Comparison of ENCODE assay signal across 8 mouse cellular contexts in genomic region chr4:114908829-114909601, GRCm38 (mm10). TPM values are rescaled to one million over a fixed set of nuclear protein-coding genes. Genes with fewer than 3 reads are reported as not detected.
DNase-seq lines count a peak whose midpoint lies in the region; ATAC-seq and TF ChIP-seq lines count a peak whose summit lies in the region.

Gene Foxd2, minus strand, starts transcription at chr4:114908873.

- H3K9me3 ChIP-seq in intestine, embryonic 14.5 days (ENCODE audit: control insufficient read depth, low read length): no peaks in the 10 kb centered on the region
- H3K9me3 ChIP-seq in midbrain, postnatal 0 days (ENCODE audit: low read length): no peaks in the 10 kb centered on the region

- H3K36me3 ChIP-seq in intestine, embryonic 14.5 days (ENCODE audit: control insufficient read depth, insufficient read depth, low read length): no peaks in the 10 kb centered on the region
- H3K36me3 ChIP-seq in midbrain, postnatal 0 days (ENCODE audit: insufficient read depth, low read length): no peaks in the 10 kb centered on the region

- H3K4me1 ChIP-seq in cortical plate, adult 2 months (ENCODE audit: control insufficient read depth, insufficient read depth, low read length): no peaks in the 10 kb centered on the region
- H3K4me1 ChIP-seq in intestine, embryonic 14.5 days (replicated peaks; ENCODE audit: control insufficient read depth, insufficient read depth, low read length): 0 out of 2 replicates have a peak, but pooled peaks cover 4% of the 10 kb centered on the region
- no peaks in the 10 kb centered on the region for H3K4me1 ChIP-seq in midbrain, postnatal 0 days (ENCODE audit: insufficient read depth, low read length)

- H3K4me2 ChIP-seq in intestine, embryonic 14.5 days (ENCODE audit: low read length): peak within 1 kb of the TSS; percentile 69
- H3K4me2 ChIP-seq in midbrain, postnatal 0 days (ENCODE audit: low read depth, low read length, poor library complexity, severe bottlenecking): peak within 1 kb of the TSS; percentile 54

- peak within 1 kb of the TSS; percentile 32 for H3K4me3 ChIP-seq in left cerebral cortex, adult 2 months
- peak within 1 kb of the TSS; percentile 32 for H3K4me3 ChIP-seq in cortical plate, adult 2 months (ENCODE audit: insufficient read depth, low read length)
- H3K4me3 ChIP-seq in intestine, embryonic 14.5 days (ENCODE audit: low read depth, low read length): peak within 1 kb of the TSS; percentile 40
- H3K4me3 ChIP-seq in midbrain, postnatal 0 days (ENCODE audit: low read depth, low read length): peak within 1 kb of the TSS; percentile 35

- H3K27ac ChIP-seq in left cerebral cortex, adult 2 months: no peak within 1 kb of the TSS
- no peak within 1 kb of the TSS for H3K27ac ChIP-seq in cortical plate, adult 2 months (ENCODE audit: insufficient read depth, low read length)
- H3K27ac ChIP-seq in intestine, embryonic 14.5 days (ENCODE audit: low read depth): no peak within 1 kb of the TSS
- H3K27ac ChIP-seq in midbrain, postnatal 0 days (ENCODE audit: low read depth, low read length): no peak within 1 kb of the TSS

- peak; percentile 60 to 64 for DNase-seq in left cerebral cortex, adult 2 months (ENCODE audit: extremely low spot score in 1 of 2, low spot score in 2 of 2)
- DNase-seq in left cerebral cortex, adult 11 months (ENCODE audit: low spot score): no peak
- peak; percentile 86 for DNase-seq in gastrocnemius, postnatal 25 days
- DNase-seq in intestine, embryonic 14.5 days (ENCODE audit: low spot score): peak; percentile 95
- DNase-seq in liver: peak; percentile 88
- peak; percentile 79 for DNase-seq in midbrain, postnatal 0 days (ENCODE audit: low spot score)
- DNase-seq in spleen, postnatal 4 days (ENCODE audit: low spot score in 2 of 2): peak; percentile 83 to 96

- under 1% methylated on average over 56 of the region's 64 CpGs for WGBS in intestine, embryonic 14.5 days
- under 1% methylated on average over 54 of the region's 64 CpGs for WGBS in midbrain, postnatal 0 days

- intact Hi-C loops in left cerebral cortex, adult 2 months (cut with DNase I): no loop called here

- peak within 1 kb of the TSS; percentile 46 for H3K9ac ChIP-seq in intestine, embryonic 14.5 days (ENCODE audit: low read length)
- H3K9ac ChIP-seq in midbrain, postnatal 0 days (replicated peaks; ENCODE audit: low read length, poor library complexity, severe bottlenecking): no peak within 1 kb of the TSS; the same call in 1 of the 2 replicates

- peak; percentile 90 for ATAC-seq in intestine, embryonic 14.5 days (replicated peaks; ENCODE audit: low FRiP score, low TSS enrichment, low read depth)
- ATAC-seq in midbrain, postnatal 0 days (ENCODE audit: low FRiP score): peak; percentile 48

- TF ChIP-seq CTCF in left cerebral cortex, adult 2 months (IDR thresholded peaks at IDR 0.05): peak; percentile 79
- peak; percentile 18; the same call in 1 of the 2 replicates for TF ChIP-seq CTCF in cortical plate, adult 2 months (IDR thresholded peaks at IDR 0.05; ENCODE audit: extremely low read depth, insufficient read depth, low read length)
- peak; percentile 72 for TF ChIP-seq CTCF in midbrain, postnatal 0 days (IDR thresholded peaks at IDR 0.05)

- H3K27me3 ChIP-seq in intestine, embryonic 14.5 days (replicated peaks; ENCODE audit: control insufficient read depth, insufficient read depth, low read length): peaks cover 99% of the 10 kb centered on the region
- peaks cover 85% of the 10 kb centered on the region for H3K27me3 ChIP-seq in midbrain, postnatal 0 days (ENCODE audit: insufficient read depth, low read length)

- TF ChIP-seq POLR2A in cortical plate, adult 2 months (IDR thresholded peaks at IDR 0.05; ENCODE audit: extremely low read depth, insufficient read depth, low read length): no peak

RNA-seq across cellular contexts. Expression of gene Foxd2, which starts in this region (rescaled TPM):
- total RNA-seq in left cerebral cortex, adult 2 months (2021): under 1 TPM; 0.35 to 0.63 TPM
- polyA plus RNA-seq in cortical plate, adult 2 months (2012; rRNA removed): 0.11 and 0.19 TPM in 2 replicates
- under 1 TPM; 0.19 to 0.33 TPM for total RNA-seq in gastrocnemius, postnatal 25 days (2021)
- polyA plus RNA-seq in intestine, embryonic 14.5 days (2014; fragmentation: Nextera tagmentation; extraction: Ambion mirVana): 0.14 and 0.28 TPM in 2 replicates
- total RNA-seq in midbrain, postnatal 0 days (2014; rRNA removed): 1.0 and 2.5 TPM in 2 replicates
- 0.44 and 0.58 TPM in 2 replicates for polyA plus RNA-seq in midbrain, postnatal 0 days (2015; fragmentation: Nextera tagmentation; extraction: Ambion mirVana)

Comparison
In these comparisons a context has a peak if more than half of its experiments do, and no peak if none do; other contexts are left out.
1. Peak in DNase-seq and H3K4me3 ChIP-seq in left cerebral cortex, adult 2 months; RNA of the gene not detected or under 1 TPM.
2. Peak in DNase-seq in gastrocnemius, postnatal 25 days; RNA of the gene not detected or under 1 TPM.
3. Peak in DNase-seq, ATAC-seq, H3K4me3 ChIP-seq, H3K9ac ChIP-seq and H3K4me2 ChIP-seq in intestine, embryonic 14.5 days; RNA of the gene not detected or under 1 TPM.
4. CTCF ChIP-seq: peak in every context shown above with its lines; median percentile 79 in left cerebral cortex, adult 2 months; 72 in midbrain, postnatal 0 days; 18 in cortical plate, adult 2 months.